Mouse (Mus musculus) liver, embryonic 11.5 days (tissue): Measurements from ENCODE around the gene Mettl23. TPM values are rescaled to one million over a fixed set of nuclear protein-coding genes. Genes with fewer than 3 reads are reported as not detected.
A peak's percentile ranks its signal among the peaks of the same experiment; 100 is the strongest.

ENCODE experiments used
- ATAC-seq: fragments of 200-750 bp; cut with Nextera tagmentation; replicated peaks from 2 replicates; pipeline ENCODE4 v1.8.0; 2017; ENCODE audit warnings: moderate number of reproducible peaks, mild to moderate bottlenecking, moderate TSS enrichment, moderate library complexity; ENCODE audit not compliant: low FRiP score
- DNase-seq: peaks from one replicate; pipeline ENCODE4 v3.0.0-alpha.2; 2017; ENCODE audit warnings: low spot score
- H3K27ac ChIP-seq: fragments of 300-500 bp; sonication (generic); 2 replicates; pipeline ENCODE4 v1.5.1; 2014; ENCODE audit warnings: mild to moderate bottlenecking, low read depth, low read length, control low read depth
- H3K27me3 ChIP-seq: fragments of 300-500 bp; sonication (generic); replicated peaks from 2 replicates; pipeline ENCODE4 v1.6.1; 2014; ENCODE audit warnings: low read length, mixed read lengths; ENCODE audit not compliant: control insufficient read depth, insufficient read depth
- H3K36me3 ChIP-seq: fragments of 300-500 bp; sonication (generic); 2 replicates; pipeline ENCODE4 v1.6.1; 2014; ENCODE audit warnings: mild to moderate bottlenecking, low read length, moderate library complexity, mixed read lengths; ENCODE audit not compliant: control insufficient read depth, insufficient read depth
- H3K4me1 ChIP-seq: fragments of 300-500 bp; sonication (generic); replicated peaks from 2 replicates; pipeline ENCODE4 v1.6.1; 2014; ENCODE audit warnings: low read length, mixed read lengths; ENCODE audit not compliant: control insufficient read depth, insufficient read depth
- H3K4me2 ChIP-seq: fragments of 300-500 bp; sonication (generic); 2 replicates; pipeline ENCODE4 v1.6.1; 2014; ENCODE audit warnings: mild to moderate bottlenecking, control low read depth, moderate library complexity
- H3K4me3 ChIP-seq: fragments of 300-500 bp; sonication (generic); 2 replicates; pipeline ENCODE4 v1.5.1; 2014; ENCODE audit warnings: low read depth, low read length, control low read depth
- H3K9ac ChIP-seq: fragments of 300-500 bp; sonication (generic); 2 replicates; pipeline ENCODE4 v1.6.1; 2014; ENCODE audit warnings: low read depth, low read length, control low read depth
- H3K9me3 ChIP-seq: fragments of 300-500 bp; sonication (generic); 2 replicates; pipeline ENCODE4 v1.6.1; 2016; ENCODE audit warnings: low read length, inconsistent platforms, mixed read lengths; ENCODE audit not compliant: control insufficient read depth
- WGBS: fragments of 180-500 bp; shearing (Covaris S2); extraction: QIAGEN DNeasy Blood & Tissue Kit; methylation state at CpG from one replicate; pipeline ENCODE4 v1.1.7; 2014; 5-methylcytosine and 5-hydroxymethylcytosine counted together
- polyA plus RNA-seq: library from polyadenylated mRNA; unstranded; fragments of >200 nt; fragmentation: Nextera tagmentation; extraction: Ambion mirVana; gene quantifications from 2 replicates; pipeline ENCODE4 v1.2.1, GENCODE M21; 2014

Gene Mettl23
- polyA plus RNA-seq = 65.1 and 73.9 TPM in 2 replicates

DNA sequence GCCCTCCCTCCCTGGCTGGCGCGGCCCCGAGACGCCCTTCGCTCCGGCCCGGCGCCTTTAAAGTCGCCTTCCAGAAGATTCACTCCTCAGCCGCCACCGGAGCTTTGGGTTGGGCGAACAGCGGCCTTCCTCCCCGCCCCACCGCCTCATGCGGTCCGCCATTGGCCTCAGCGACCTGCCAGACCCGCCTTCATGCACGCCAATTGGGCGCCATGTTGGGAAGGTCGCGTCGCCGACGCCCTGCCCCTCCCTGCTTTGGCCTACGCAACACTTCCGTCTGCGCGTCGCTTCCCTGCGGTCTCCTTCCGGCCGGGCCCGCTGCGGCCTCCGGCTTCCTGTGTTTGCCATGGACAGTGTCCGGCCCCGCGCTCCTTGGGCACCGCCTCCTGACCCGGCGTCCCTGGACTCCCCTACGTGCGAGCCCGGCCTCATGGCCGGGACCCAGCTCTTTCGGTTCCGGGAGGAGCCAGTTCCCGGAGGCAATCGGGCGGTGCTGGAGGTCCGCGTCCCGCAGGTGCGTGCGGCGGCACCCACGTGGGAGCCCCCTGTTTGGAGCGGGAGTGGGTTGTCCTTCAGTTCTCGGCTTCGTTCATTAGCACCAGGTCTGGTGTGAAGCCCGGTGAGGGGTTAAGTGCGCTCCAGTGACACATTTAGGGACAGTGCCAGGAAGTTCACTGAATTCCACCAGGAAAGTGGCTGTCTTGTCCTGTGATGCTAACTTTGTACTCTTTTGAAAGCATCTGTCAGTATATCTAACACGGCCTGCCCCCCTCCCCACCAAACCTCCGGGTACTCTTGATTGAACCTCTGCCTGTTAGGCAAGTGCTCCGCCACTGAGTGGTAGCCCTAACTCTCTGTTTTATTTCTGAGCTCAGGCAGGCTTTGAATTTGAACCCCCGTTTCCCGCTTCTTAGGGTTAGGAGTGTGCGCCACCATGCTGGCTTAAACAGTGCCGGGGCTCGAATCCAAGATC lies at the start of gene Mettl23, which contains the start of gene Jmjd6:
Gene Mettl23 (plus strand): TSS at position 18 of the 973 bp plus-strand sequence.
Gene Jmjd6 (minus strand): TSS at position 189 of the 973 bp plus-strand sequence.
- Histone ChIP-seq H3K9ac (peak within 1 kb of the TSS; percentile 96), H3K4me3 (peak within 1 kb of the TSS; percentile 91), H3K9me3 (no peaks in the 10 kb centered on the region), H3K27ac (peak within 1 kb of the TSS; percentile 99), H3K27me3 (no peaks in the 10 kb centered on the region), H3K36me3 (peaks cover 28% of the 10 kb centered on the region), H3K4me1 (peaks cover 29% of the 10 kb centered on the region), H3K4me2 (peak within 1 kb of the TSS; percentile 93)
- under 1% methylated on average over 72 of the region's 72 CpGs for WGBS
- peak; percentile 94 for DNase-seq
- ATAC-seq = peak; percentile 92

DNA sequence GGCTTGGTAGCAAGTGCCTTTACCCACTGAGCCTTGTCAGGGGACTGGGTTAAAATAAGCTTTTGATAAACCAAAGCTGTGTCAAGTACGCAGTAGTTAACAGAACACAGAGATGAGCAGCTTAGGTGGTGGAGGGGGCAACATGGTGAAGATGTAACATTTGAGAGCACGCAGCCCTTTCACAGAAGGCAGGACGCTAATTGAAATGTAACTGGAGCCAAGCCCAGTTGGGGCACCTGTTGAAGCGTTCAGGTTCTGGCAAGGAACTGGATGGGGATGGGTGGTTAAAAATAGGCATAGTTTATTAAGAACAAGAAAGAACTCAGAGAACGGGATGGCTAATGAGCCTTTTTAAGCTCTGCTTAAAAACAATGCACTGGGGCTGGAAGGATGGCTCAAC lies 43.7 kb upstream of the Mettl23 start:
- no peaks in the 10 kb centered on the region for H3K36me3 ChIP-seq
- no peaks in the 10 kb centered on the region for H3K4me1 ChIP-seq
- 85% methylated on average over 5 of the region's 5 CpGs for WGBS
- no peaks in the 10 kb centered on the region for H3K27me3 ChIP-seq
- no peaks in the 10 kb centered on the region for H3K9me3 ChIP-seq
- no peak overlapping the region for H3K9ac ChIP-seq
- no peak overlapping the region for H3K27ac ChIP-seq
- H3K4me2 ChIP-seq = no peak overlapping the region
- DNase-seq (no peak), ATAC-seq (no peak)
- no peak overlapping the region for H3K4me3 ChIP-seq

DNA sequence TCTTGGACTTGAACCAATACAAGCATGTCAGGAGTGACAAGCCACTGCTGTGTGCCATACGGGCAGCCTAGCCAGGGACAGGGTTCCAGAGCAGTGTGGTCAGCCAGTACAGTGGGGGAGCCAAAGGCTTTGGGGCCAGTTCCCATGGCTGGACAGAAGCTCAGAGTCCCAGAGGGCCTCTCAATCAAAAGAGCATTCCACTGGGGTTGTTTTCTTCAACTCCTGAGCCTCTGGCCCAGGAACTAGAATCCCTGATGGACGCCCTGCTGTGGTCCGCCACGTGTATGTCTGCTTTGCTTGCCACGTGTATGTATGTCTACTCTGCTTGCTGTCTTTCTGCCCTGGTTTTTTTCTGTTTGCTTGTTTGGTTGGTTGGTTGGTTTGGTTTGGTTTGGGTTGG lies 42.0 kb upstream of the Mettl23 start:
- no peaks in the 10 kb centered on the region for H3K27me3 ChIP-seq
- no peak for ATAC-seq
- H3K4me3 ChIP-seq = no peak overlapping the region
- DNase-seq = no peak
- no peak overlapping the region for H3K9ac ChIP-seq
- H3K9me3 ChIP-seq = no peaks in the 10 kb centered on the region
- H3K36me3 ChIP-seq = no peaks in the 10 kb centered on the region
- no peak overlapping the region for H3K4me2 ChIP-seq
- H3K27ac ChIP-seq = no peak overlapping the region
- 73% methylated on average over 5 of the region's 5 CpGs for WGBS
- no peaks in the 10 kb centered on the region for H3K4me1 ChIP-seq

DNA sequence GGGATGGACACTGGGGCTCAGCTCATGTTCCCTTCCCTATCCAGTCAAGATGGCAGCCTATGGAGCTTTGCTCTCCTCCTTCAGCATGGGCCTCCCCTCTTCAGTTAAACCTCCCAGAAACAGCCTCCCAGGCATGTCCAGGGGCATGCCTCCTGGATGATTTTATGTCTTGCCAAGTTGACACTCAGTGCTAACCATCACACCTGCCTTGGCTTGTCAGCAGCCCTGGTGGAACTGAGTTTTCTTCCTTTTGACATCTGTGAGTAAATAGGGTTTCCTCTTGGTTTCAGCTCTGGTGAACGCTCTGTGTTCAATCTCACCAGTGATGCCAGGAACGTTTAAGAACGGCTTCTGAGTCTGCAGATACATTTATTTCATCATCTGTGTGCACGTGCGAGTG lies 40.4 kb upstream of the Mettl23 start:
- no peak overlapping the region for H3K4me2 ChIP-seq
- H3K27ac ChIP-seq = no peak overlapping the region
- no peaks in the 10 kb centered on the region for H3K9me3 ChIP-seq
- H3K9ac ChIP-seq = no peak overlapping the region
- H3K4me1 ChIP-seq = no peaks in the 10 kb centered on the region
- DNase-seq = no peak
- no peak for ATAC-seq
- no peaks in the 10 kb centered on the region for H3K36me3 ChIP-seq
- H3K27me3 ChIP-seq = no peaks in the 10 kb centered on the region
- WGBS = 78% methylated on average over 5 of the region's 5 CpGs
- no peak overlapping the region for H3K4me3 ChIP-seq

DNA sequence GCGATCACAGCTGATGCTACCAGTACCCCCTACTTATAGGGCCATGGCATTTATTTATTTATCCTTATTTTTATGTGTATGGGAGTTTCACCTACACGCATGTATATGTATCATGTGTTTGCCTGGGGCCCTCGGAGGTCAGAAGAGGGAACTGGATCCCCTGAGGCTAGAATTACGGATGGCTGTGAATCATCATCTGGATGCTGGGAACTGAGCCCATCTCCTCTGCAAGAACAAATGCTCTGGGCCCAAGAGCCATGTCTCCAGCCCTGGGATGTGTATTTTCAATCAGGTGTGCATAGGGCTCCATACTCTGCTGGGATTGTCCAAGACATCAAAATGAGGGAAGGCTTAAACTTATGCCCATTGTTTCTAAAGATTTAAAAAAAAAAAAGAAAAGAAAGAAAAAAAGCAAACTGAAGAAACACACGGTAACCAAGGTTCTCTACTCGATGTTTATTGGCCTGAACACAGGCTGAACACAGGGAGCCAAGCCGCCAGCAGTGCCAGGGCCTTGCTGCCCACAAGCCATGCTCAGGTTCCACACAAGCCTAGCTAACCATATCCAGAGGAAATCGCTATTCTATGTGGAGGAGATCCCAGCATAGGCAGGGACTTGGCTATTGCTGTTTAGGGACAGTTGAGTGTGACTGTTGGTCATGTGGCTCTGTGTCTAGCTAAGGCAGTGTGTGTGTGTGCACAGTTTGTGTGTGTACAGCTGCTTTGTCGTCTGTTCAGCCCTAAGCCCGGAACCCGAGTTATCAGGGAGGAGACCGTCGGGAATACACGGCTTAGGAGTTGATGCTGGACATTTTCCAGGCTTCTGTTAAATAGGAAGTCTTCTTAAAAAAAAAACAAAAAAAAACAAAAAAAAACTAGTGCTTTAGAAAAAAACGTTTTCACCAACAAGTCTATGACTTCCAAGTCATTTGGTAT lies 36.7 kb upstream of the Mettl23 start:
- H3K27ac ChIP-seq = no peak overlapping the region
- ATAC-seq (no peak), DNase-seq (no peak)
- no peaks in the 10 kb centered on the region; the same call in 1 of the 2 replicates for H3K27me3 ChIP-seq
- no peaks in the 10 kb centered on the region for H3K36me3 ChIP-seq
- no peak overlapping the region for H3K9ac ChIP-seq
- 78% methylated on average over 15 of the region's 15 CpGs for WGBS
- no peak overlapping the region for H3K4me3 ChIP-seq
- H3K9me3 ChIP-seq = no peaks in the 10 kb centered on the region
- H3K4me1 ChIP-seq = peaks cover 7% of the 10 kb centered on the region
- no peak overlapping the region for H3K4me2 ChIP-seq

DNA sequence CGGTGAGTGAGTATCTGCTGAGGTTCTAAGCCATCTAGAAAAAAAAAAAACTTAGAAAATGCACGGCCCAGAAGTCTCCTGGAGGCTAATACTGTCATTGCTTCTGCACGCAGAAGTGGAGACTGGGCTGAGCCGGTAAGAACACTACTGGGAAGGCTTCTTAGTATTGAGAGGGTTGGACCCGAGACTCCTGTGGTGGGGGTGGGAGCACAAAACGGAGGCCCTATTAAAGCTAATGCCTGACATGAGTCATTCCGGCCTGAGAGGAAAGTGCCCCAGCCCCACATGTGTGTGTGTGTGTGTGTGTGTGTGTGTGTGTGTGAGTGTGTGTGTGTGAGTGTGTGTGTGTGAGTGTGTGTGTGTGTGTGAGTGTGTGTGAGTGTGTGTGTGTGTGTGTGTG lies 36.0 kb upstream of the Mettl23 start:
- ATAC-seq (no peak), DNase-seq (no peak)
- H3K9ac ChIP-seq = no peak overlapping the region
- WGBS = 76% methylated on average over 7 of the region's 7 CpGs
- H3K27me3 ChIP-seq = no peaks in the 10 kb centered on the region; the same call in 1 of the 2 replicates
- no peaks in the 10 kb centered on the region for H3K36me3 ChIP-seq
- H3K4me1 ChIP-seq = peaks cover 10% of the 10 kb centered on the region
- no peak overlapping the region for H3K27ac ChIP-seq
- H3K4me3 ChIP-seq = no peak overlapping the region
- no peaks in the 10 kb centered on the region for H3K9me3 ChIP-seq
- H3K4me2 ChIP-seq = no peak overlapping the region

DNA sequence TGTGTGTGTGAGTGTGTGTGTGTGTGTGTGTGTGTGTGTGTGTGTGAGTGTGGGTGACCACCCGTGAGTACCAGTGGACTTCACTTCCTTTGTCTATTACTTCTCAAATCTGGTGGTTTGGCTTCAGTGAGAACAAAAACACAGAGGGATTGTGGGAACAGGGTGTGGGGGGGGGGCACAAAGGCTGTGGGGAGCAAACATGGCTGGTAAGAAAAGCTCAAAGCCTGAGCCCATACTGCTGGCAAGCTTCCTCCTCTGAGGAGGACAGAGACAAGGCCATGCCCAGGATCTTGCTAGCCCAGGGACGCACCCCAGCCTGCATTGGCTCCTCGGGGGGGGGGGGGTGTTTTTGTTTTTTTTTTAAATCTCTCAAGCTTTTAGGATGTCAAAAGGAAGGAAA lies 35.6 kb upstream of the Mettl23 start:
- H3K4me2 ChIP-seq = no peak overlapping the region
- no peaks in the 10 kb centered on the region for H3K9me3 ChIP-seq
- H3K9ac ChIP-seq = no peak overlapping the region
- H3K4me1 ChIP-seq = peaks cover 14% of the 10 kb centered on the region
- 81% methylated on average over 3 of the region's 3 CpGs for WGBS
- H3K36me3 ChIP-seq = no peaks in the 10 kb centered on the region
- H3K4me3 ChIP-seq = no peak overlapping the region
- ATAC-seq (no peak), DNase-seq (no peak)
- H3K27me3 ChIP-seq = no peaks in the 10 kb centered on the region; the same call in 1 of the 2 replicates
- no peak overlapping the region for H3K27ac ChIP-seq

DNA sequence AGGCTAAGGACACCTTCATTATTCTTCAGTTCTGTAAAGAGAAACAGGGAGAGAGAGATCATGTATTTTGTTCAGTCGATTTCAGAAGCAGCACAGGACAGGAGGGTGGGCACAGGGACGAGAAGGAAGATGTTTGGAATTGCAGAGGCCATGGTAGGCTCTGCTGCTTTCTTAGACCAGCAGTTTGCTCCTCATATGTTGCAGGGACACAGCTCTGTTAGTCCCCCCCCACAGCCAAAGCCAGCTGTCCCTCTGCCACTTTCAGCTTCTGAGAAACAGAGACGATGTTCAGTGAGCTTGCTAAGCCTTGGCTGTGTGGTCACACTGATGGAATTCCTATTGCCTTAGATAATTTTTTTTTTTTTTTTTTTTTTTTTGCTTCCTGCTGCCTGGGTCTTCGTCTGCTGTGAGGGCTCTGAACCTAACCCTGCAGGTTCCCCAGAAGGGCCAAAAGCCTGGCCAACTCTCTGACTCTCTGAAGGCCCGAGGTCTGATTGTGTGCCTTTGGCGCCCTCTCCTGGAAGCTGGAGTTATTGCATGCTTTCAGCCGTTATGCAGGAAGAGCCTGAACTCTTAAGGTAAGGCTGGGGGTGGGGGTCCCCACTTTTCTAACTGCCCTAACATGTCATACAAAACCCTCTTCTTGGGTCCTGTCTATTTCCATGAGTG lies 35.0 kb upstream of the Mettl23 start:
- Histone ChIP-seq H3K9me3 (no peaks in the 10 kb centered on the region), H3K4me2 (no peak overlapping the region), H3K27ac (no peak overlapping the region), H3K4me1 (peaks cover 19% of the 10 kb centered on the region), H3K27me3 (no peaks in the 10 kb centered on the region; the same call in 1 of the 2 replicates), H3K4me3 (no peak overlapping the region), H3K9ac (no peak overlapping the region), H3K36me3 (no peaks in the 10 kb centered on the region)
- 30% methylated on average over 7 of the region's 7 CpGs for WGBS
- ATAC-seq (no peak), DNase-seq (peak; percentile 77)
